Mouse (Mus musculus): Measurements from ENCODE around the gene Nmi. TPM values are rescaled to one million over a fixed set of nuclear protein-coding genes. Genes with fewer than 3 reads are reported as not detected.
A peak's percentile ranks its signal among the peaks of the same experiment; 100 is the strongest.

Gene Nmi
- polyA plus RNA-seq, 1 experiment from 2014 or later = 3.7 TPM

DNA sequence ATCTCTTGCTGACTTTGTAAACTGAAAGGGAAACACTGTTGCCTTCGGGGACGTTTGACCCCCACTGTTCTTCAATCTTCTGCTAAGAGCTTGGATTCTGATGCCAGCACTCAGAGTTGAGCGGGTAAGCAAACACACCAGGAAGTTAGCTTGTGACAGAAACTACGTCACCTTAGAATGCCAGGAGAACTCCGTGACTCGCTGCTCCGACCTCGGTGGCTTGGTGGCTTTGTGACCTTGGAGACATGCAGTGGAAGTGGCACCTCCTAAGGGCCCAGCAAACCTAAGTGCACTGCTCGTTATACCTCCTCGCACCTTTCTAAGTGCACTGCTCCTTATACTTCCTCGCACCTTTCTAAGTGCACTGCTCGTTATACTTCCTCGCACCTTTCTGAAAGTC is 9.0 kb upstream of the Nmi start:
- no peak overlapping the region for H3K4me3 ChIP-seq
- H3K27ac ChIP-seq = no peak overlapping the region
- H3K27me3 ChIP-seq (replicated peaks) = no peaks in the 10 kb centered on the region
- peaks cover 4% of the 10 kb centered on the region for H3K4me1 ChIP-seq
- 72% methylated on average over 13 of the region's 13 CpGs for WGBS
- H3K9me3 ChIP-seq = no peaks in the 10 kb centered on the region
- no peak overlapping the region for H3K9ac ChIP-seq
- H3K36me3 ChIP-seq (replicated peaks) = no peaks in the 10 kb centered on the region
- ATAC-seq (replicated peaks) = no peak
- H3K4me2 ChIP-seq = no peak overlapping the region; the same call in 1 of the 2 replicates

DNA sequence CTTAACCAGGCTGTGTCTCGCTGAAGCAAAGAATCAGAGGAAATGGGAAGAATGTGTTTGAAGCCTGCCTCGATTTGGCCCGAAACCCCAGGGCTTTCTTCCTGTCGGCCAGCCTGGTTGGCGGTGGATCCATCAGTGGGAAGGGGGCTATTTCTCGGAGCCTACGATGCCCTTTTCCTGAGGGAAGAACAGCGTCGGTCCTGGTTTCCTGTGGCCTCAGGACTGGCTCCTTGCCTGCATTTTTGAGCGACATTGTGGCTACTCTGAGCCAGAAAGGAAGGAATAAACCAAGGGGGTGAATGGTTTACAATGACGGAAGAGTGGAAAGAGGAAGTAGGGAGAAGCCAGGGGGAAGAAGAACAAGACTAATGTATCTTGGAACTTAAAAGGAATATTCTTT is 8.3 kb upstream of the Nmi start:
- Histone ChIP-seq H3K27ac (peak overlapping the region; percentile 61), H3K4me3 (no peak overlapping the region), H3K9ac (no peak overlapping the region), H3K4me2 (peak overlapping the region; percentile 31), H3K27me3 (replicated peaks) (no peaks in the 10 kb centered on the region), H3K36me3 (replicated peaks) (no peaks in the 10 kb centered on the region), H3K4me1 (peaks cover 4% of the 10 kb centered on the region), H3K9me3 (no peaks in the 10 kb centered on the region)
- 58% methylated on average over 11 of the region's 11 CpGs for WGBS
- ATAC-seq (replicated peaks) = no peak

DNA sequence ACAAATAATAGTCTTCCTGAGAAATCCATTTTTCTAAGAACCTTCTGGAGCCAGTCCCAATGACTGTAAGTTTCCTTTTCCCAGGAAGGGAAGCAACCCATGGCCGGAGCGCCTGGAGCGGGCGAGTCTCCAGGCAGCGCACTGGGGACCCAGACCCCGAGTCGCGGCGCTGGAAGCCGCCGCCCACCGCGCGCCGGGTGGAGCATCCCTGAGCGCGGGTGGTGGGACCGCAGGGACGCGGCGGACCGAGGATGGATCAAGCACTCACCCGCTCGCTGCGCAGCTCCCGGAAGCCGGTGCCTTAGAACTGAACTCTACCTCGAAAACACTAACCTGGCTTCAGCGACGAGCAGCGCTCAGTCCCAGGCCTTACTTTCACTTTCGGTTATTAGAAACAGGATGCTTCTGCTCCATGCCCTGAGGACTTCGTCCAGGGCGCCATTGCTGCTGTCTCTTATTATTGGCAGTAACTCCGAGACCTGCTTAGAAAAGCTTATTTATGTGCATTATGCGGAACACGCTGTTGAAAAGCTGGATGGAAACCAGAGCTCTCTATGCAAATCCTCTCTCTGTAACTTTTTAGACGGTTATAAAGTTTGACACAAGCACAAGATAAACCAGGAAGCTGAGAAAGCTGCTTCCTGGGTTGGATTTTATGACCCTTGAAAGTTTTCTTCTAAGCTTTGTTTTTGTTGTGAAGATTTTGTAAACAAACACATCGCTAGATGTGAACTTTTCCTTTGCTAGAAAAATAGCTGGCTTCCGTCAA is 469 bp downstream of the Nmi start:
- ATAC-seq (replicated peaks) = peak; percentile 79
- Histone ChIP-seq H3K4me3 (peak overlapping the region; percentile 53), H3K27me3 (replicated peaks) (no peaks in the 10 kb centered on the region), H3K36me3 (replicated peaks) (no peaks in the 10 kb centered on the region), H3K9ac (peak overlapping the region; percentile 44), H3K4me2 (peak overlapping the region; percentile 88), H3K27ac (0 out of 2 replicates have a peak overlapping the region, but pooled peaks have one; percentile 26), H3K9me3 (no peaks in the 10 kb centered on the region), H3K4me1 (no peaks in the 10 kb centered on the region; the same call in 1 of the 2 replicates)
- 2% methylated on average over 40 of the region's 40 CpGs for WGBS

DNA sequence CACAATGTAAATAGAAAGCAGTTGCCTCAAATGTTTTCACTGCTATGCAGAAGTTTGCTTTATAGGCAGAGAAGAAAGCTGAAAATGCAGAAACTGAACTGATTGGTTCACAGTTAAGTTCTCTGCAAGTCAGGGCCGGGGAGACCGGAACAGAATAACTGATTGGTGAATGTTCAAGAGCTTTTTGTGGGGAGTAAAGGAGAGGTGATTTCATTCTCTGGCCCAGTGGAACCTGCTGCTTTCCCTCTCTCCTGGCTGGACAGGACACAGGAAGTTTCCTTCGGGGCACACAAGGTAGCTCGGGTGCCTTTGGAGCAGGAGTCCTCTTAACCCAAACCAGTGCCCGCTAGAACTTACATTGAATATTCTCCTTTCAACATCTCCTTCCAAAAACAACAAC is 1.2 kb downstream of the Nmi start:
- Histone ChIP-seq H3K27me3 (replicated peaks) (no peaks in the 10 kb centered on the region), H3K9ac (no peak overlapping the region), H3K4me1 (no peaks in the 10 kb centered on the region; the same call in 1 of the 2 replicates), H3K4me2 (peak overlapping the region; percentile 88; the same call in 1 of the 2 replicates), H3K27ac (no peak overlapping the region), H3K4me3 (0 out of 2 replicates have a peak overlapping the region, but pooled peaks have one; percentile 53), H3K36me3 (replicated peaks) (no peaks in the 10 kb centered on the region), H3K9me3 (no peaks in the 10 kb centered on the region)
- ATAC-seq (replicated peaks) = no peak; the same call in 1 of the 2 replicates
- 82% methylated on average over 5 of the region's 5 CpGs for WGBS

DNA sequence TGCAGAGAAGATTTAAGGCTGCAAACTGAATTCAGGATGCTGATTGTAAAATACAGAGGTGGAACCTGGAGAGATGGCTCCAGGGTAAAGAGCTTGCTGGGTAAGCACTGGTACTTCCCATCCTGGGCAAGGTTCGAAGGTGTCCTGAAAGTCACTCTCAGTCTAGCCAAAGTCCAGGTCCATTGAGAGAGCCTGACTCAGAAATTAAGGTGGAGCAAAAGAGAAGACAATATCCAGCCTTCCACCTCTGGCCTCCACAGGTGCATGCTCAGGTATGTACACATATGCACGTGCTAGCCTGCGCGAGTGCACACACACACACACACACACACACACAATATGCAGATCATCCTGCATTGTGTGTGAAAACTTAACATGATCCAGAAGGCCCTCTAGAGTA is 2.4 kb downstream of the Nmi start:
- Histone ChIP-seq H3K27me3 (replicated peaks) (no peaks in the 10 kb centered on the region), H3K4me3 (no peak overlapping the region), H3K9me3 (no peaks in the 10 kb centered on the region), H3K9ac (no peak overlapping the region), H3K4me2 (no peak overlapping the region), H3K36me3 (replicated peaks) (no peaks in the 10 kb centered on the region), H3K27ac (no peak overlapping the region), H3K4me1 (no peaks in the 10 kb centered on the region; the same call in 1 of the 2 replicates)
- WGBS = 96% methylated on average over 4 of the region's 4 CpGs
- ATAC-seq (replicated peaks) = no peak

DNA sequence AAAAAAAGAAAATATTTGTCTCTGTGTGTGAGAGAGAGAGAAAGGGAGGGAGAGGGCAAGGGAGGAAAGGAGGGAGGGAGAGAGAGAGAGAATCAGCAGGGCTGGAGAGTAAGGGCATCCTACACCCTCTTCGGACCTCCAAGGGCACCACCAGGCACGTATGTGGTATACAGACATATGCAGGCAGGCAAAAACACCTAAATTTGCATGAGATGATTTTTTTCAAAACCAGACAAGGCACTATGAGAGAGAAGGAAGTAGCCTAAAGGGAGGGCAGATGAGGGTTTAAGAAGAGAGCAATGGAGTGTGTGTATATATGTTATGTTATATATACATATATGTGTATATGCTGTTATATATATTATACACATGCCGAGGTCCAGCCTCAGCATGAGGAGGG is 6.0 kb downstream of the Nmi start:
- Histone ChIP-seq H3K4me2 (no peak overlapping the region), H3K4me1 (no peaks in the 10 kb centered on the region), H3K27ac (no peak overlapping the region), H3K36me3 (replicated peaks) (no peaks in the 10 kb centered on the region), H3K9me3 (no peaks in the 10 kb centered on the region), H3K27me3 (replicated peaks) (no peaks in the 10 kb centered on the region), H3K9ac (no peak overlapping the region), H3K4me3 (no peak overlapping the region)
- ATAC-seq (replicated peaks) = no peak
- WGBS = 84% methylated on average over 3 of the region's 3 CpGs

DNA sequence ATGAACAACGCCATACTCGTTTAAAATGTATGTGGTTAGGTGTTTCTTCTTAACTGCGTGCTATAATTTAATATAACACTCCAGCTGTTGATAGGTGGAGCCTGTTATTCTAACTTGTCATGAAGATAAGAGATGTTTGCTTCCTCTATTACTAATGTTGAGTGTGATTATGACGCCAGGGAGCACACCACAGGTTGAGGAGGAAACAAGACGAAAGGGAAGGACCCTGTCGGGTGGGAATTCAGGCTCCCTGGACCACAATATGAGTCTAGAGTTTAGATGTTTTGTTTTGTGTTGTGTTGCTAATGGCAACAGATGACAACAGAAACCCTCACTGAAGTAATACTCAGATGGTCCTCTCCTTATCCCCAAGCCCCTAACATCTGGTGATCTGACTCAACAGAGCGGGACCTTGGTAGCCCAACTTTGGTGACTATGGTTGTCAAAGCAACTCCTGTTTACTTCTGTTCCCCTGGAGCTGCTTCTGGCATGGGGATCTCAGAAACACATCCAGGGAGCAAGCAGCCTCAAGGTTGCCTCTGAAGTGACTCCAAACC is 19.6 kb downstream of the Nmi start:
- H3K27ac ChIP-seq = no peak overlapping the region
- no peak for ATAC-seq (replicated peaks)
- no peaks in the 10 kb centered on the region for H3K36me3 ChIP-seq (replicated peaks)
- H3K4me2 ChIP-seq = no peak overlapping the region
- WGBS = 91% methylated on average over 7 of the region's 7 CpGs
- H3K9me3 ChIP-seq = no peaks in the 10 kb centered on the region
- no peaks in the 10 kb centered on the region for H3K27me3 ChIP-seq (replicated peaks)
- no peak overlapping the region for H3K9ac ChIP-seq
- H3K4me1 ChIP-seq = no peaks in the 10 kb centered on the region
- H3K4me3 ChIP-seq = no peak overlapping the region

DNA sequence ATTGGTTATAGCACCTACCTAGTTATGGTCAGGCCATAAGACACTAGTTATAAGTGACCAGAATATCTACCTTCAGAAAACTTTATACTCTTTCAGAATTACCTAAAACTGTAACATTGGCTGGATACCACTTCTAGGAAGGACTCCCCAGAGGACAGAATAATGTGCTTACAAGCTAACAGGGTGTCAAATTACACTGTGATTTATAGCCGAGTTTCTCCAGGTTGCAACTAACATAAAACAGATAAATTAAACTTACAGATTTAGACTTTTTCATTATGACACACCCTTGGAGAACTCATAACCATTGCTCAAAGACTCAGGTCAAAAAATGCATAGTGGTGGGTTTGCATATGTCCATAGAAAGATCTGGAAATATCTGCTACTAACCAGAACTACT is 22.4 kb downstream of the Nmi start:
- no peak overlapping the region for H3K9ac ChIP-seq
- H3K9me3 ChIP-seq = no peaks in the 10 kb centered on the region

DNA sequence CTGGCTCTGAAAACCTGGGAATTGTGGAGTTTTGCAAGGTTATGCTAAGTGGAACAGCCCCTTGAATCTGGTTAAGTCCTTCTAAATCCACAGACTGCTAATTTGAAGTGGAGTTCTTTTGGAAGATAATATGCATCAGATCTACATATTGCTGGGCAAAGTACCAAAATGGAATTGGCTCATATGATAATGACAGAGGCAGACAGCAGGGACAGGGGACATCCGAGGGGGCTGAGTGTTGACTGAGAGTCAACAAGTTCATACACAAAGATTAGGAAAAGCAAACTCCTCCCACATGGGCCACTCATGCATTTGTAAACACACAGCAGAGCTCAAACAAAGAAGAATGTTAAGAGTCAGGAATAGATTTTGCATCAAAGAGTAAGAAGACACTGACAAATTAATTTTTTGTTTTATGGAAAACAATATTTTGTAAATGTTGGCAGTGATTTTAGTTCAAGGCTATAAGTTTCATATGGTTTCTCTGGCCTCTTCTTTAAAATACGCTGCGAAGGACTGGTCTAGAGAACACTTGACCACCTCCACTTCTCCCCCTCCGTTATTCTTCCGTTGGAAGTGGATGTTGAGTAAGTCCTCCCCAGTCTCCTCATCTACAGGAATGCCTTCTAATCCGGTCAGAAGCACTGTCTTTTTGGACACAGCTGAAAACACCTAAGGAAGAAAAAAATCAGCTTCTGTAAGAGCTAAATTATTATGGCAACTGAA is 25.0 kb downstream of the Nmi start:
- ATAC-seq (replicated peaks) = no peak
- Histone ChIP-seq H3K27me3 (replicated peaks) (no peaks in the 10 kb centered on the region), H3K27ac (no peak overlapping the region), H3K4me1 (no peaks in the 10 kb centered on the region), H3K9me3 (no peaks in the 10 kb centered on the region), H3K9ac (no peak overlapping the region), H3K4me2 (no peak overlapping the region), H3K4me3 (no peak overlapping the region), H3K36me3 (replicated peaks) (no peaks in the 10 kb centered on the region)
- 81% methylated on average over 6 of the region's 6 CpGs for WGBS

More for the DNA sequence above, 22.4 kb downstream of the Nmi start:
- no peaks in the 10 kb centered on the region for H3K4me1 ChIP-seq
- 55% methylated on average over 1 of the region's 1 CpGs for WGBS
- H3K4me2 ChIP-seq = no peak overlapping the region
- no peak overlapping the region for H3K27ac ChIP-seq
- no peak for ATAC-seq (replicated peaks)
- H3K4me3 ChIP-seq = no peak overlapping the region
- H3K27me3 ChIP-seq (replicated peaks) = no peaks in the 10 kb centered on the region
- H3K36me3 ChIP-seq (replicated peaks) = no peaks in the 10 kb centered on the region

DNA sequence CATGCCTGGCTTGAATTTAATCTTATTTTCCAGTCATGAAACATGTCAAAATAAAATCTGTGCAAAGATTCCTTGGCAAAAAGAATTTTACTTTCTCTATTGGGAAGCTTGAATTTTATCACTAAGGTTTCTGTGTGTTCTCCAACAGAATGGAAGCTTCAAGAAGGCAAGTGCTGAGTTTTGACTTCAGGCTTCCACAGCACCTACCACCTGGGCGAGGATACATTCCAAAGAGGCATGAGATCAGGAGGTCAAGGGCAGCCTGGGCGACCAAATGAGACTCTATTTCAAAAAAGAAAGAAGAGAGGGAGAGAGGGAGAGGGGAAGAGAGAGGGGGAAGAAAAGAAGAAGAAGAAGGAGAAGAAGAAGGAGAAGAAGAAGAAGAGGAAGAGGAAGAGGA is 27.5 kb downstream of the Nmi start:
- H3K9ac ChIP-seq = no peak overlapping the region
- no peaks in the 10 kb centered on the region for H3K36me3 ChIP-seq (replicated peaks)
- no peaks in the 10 kb centered on the region for H3K9me3 ChIP-seq
- 62% methylated on average over 2 of the region's 2 CpGs for WGBS
- H3K4me1 ChIP-seq = no peaks in the 10 kb centered on the region
- H3K27me3 ChIP-seq (replicated peaks) = no peaks in the 10 kb centered on the region
- no peak for ATAC-seq (replicated peaks)
- H3K27ac ChIP-seq = no peak overlapping the region
- H3K4me3 ChIP-seq = no peak overlapping the region
- no peak overlapping the region for H3K4me2 ChIP-seq

DNA sequence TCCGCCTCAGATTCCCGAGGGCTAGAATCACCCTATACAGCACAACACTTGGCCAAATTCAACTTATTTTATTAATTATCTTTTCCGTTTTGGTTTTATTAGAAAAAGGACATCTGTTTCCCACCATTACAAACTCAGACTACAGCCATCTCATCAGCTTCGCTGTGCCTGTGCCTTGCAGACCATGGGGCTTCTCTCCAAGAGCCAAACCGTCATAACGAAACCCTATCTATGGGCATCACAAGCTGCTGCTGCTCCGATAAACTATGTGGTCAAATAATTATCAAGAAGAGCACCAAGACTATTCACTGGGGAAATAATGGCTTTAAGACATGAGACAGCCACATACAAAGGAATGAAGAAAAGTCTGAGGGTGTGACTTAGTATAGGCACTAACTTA is 31.5 kb downstream of the Nmi start:
- WGBS = 94% methylated on average over 7 of the region's 7 CpGs
- H3K4me1 ChIP-seq = no peaks in the 10 kb centered on the region
- no peak overlapping the region for H3K9ac ChIP-seq
- H3K27me3 ChIP-seq (replicated peaks) = no peaks in the 10 kb centered on the region
- H3K27ac ChIP-seq = no peak overlapping the region
- no peaks in the 10 kb centered on the region for H3K36me3 ChIP-seq (replicated peaks)
- H3K9me3 ChIP-seq = no peaks in the 10 kb centered on the region
- H3K4me2 ChIP-seq = no peak overlapping the region
- no peak for ATAC-seq (replicated peaks)
- H3K4me3 ChIP-seq = no peak overlapping the region

DNA sequence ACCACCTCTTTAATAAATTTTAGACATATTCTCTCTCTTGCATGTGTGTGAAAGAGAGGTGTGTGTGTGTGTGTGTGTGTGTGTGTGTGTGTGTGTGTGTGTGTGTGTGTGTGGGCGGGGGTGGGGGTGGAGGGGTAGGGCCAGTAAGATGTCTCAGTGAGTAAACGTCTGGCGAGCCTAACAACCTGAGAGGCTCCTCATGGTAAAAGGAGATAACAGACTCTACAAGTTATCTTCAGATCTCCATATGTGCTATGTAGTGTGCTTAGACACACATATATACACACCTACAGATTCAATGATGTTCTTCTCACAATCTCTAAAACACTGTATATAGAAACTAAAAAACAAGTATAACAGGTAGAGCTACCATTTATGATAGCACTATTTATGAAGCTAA is 34.5 kb downstream of the Nmi start:
- no peak overlapping the region for H3K9ac ChIP-seq
- no peak for ATAC-seq (replicated peaks)
- no peaks in the 10 kb centered on the region for H3K36me3 ChIP-seq (replicated peaks)
- 90% methylated on average over 2 of the region's 3 CpGs for WGBS
- no peak overlapping the region for H3K27ac ChIP-seq
- H3K27me3 ChIP-seq (replicated peaks) = no peaks in the 10 kb centered on the region
- no peak overlapping the region for H3K4me3 ChIP-seq
- H3K4me2 ChIP-seq = no peak overlapping the region
- H3K4me1 ChIP-seq = 0 out of 2 replicates have a peak, but pooled peaks cover 3% of the 10 kb centered on the region
- H3K9me3 ChIP-seq = no peaks in the 10 kb centered on the region

All from midbrain, embryonic 15.5 days (tissue).